Mouse (Mus musculus) monocyte, adult 59 days (primary cell): ENCODE measurements around the gene Stom. TPM values are rescaled to one million over a fixed set of nuclear protein-coding genes. Genes with fewer than 3 reads are reported as not detected.

Experiments used
- total RNA-seq, 2 experiments: library from RNA; stranded (reverse); gene quantifications; one replicate each; pipeline ENCODE4 v1.2.4; 2023

The Stom gene
- total RNA-seq = 100 to 1,000 TPM; 143 to 190 TPM

DNA sequence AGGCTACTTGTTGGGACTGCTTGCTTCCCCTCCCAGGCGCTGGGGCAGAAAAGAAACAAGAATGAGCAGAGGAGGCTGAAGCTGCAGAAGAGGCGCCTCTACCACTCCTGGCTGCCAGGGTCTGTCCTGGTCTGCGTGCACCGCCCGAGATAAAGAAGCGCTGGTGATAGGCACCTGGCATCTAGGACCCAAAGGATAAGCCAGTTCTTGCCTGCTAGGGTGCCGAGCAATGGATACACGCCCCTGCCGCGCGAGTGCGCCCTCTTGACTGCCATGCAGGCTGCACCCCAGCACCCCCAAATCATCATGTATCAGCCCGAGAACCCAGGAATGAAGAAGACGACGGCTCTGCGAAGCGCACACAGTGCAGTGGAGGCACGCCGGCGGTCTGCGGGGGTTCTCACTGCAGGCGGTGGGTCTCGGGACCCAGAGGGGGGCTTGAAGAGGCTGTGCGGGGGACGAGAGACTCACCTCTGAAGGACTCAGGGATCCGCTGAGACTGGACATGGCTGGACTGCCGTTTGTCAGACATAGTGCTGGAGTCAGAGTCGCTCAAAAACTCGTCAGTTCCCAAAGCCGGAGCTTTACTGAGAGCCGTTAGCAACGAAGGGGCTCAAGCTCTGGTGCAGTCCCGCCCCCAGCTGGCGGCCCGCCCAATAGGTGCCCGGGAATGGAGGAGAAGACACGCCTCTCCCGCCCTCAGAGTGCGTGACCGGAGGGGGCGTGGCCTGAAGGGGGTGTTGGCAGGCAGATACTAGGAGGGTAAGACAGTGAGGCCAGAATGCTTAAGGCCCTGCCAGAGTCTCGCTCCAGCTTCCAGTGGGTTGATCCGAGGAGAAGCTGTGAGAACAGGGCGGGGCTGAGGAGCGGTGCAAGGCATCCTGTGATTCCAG is at the start of gene Stom:
Gene Stom, minus strand, starts transcription at position 589 of the 893 bp plus-strand sequence.

GRCm38 (mm10) chr2:35367629-35368028 is 30.9 kb upstream of the Stom start, which contains the start of gene 4930568D16Rik:
Gene 4930568D16Rik, minus strand, starts transcription at chr2:35367729.

Other genes starting within 250 kb of the Stom start
- 1 to 10 TPM in 1 of 2 experiments, under 1 TPM in 1; 0.82 to 1.0 TPM for gene AI182371, start 235.4 kb downstream of the Stom start, total RNA-seq
- 10 to 100 TPM; 77.9 to 78.8 TPM for gene Cntrl, start 227.5 kb downstream of the Stom start, total RNA-seq
- 100 to 1,000 TPM; 220 to 226 TPM for gene Rab14, start 135.9 kb downstream of the Stom start, total RNA-seq
- 10 to 100 TPM; 52.5 to 59.1 TPM for gene Gsn, start 80.6 kb downstream of the Stom start, total RNA-seq
- gene 4930568D16Rik, start 30.8 kb upstream of the Stom start, total RNA-seq = not detected
- not detected for gene 4930402F06Rik, start 60.2 kb upstream of the Stom start, total RNA-seq
- 100 to 1,000 TPM; 104 to 109 TPM for gene Ggta1, start 126.3 kb upstream of the Stom start, total RNA-seq
- gene Dab2ip, start 221.3 kb upstream of the Stom start, total RNA-seq = 10 to 100 TPM in 1 of 2 experiments, 1 to 10 TPM in 1; 10.0 to 11.1 TPM